Mouse (Mus musculus) left cerebral cortex, adult 11 months (tissue): ENCODE measurements at regions not wholly inside any gene's neighbourhood (a gene's known extent, or its start where the extent isn't known, plus 50 kb on each side); places are given as distances from the start of the nearest gene placed in this dataset.

Source experiments
- DNase-seq: peaks from one replicate; pipeline ENCODE4 v3.0.0; 2022; ENCODE audit warnings: low spot score

DNA sequence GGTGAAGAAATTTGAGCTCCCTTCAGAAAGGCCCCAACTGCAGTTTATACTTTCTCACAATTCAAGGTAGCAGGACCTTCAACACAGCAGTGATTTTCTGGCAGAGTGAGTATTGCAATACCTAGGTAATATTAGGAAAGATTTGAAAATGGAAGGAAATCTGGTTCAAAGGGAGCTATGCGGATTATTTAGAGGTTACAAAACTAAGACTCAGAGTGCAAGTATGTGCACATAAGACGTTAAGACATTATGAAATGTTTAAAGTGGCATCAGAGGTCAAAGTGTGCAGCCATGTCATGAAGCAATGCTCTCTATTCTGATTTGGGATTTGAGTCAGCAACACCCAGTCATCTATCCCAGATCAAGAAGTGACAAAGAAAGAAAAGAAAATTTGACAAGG is 164.6 kb downstream of the Ptn start:
- no peak for DNase-seq

GRCm38 (mm10) chr6:36644880-36645279 is 165.1 kb downstream of the Ptn start:
- DNase-seq: no peak

DNA sequence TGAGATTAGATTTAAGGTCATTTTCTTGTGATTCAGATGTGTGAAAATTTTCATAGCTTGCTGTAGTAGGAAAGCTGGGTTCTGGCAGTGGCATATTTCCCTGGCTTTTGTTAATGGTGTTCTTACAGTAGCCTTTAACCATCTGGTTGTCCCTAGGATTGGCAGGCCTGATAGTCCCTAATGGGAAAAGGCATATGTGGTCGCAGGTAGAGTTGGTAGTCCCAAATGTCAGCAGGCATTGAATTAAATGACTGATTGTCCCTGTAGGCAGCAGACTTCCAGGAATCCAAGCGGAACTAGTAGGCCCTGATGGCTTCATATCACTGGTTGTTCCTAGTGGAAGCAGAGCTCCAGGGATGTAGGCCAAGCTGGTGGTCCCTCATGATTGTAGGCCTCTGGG is 173.0 kb downstream of the Ptn start:
- DNase-seq: no peak

DNA sequence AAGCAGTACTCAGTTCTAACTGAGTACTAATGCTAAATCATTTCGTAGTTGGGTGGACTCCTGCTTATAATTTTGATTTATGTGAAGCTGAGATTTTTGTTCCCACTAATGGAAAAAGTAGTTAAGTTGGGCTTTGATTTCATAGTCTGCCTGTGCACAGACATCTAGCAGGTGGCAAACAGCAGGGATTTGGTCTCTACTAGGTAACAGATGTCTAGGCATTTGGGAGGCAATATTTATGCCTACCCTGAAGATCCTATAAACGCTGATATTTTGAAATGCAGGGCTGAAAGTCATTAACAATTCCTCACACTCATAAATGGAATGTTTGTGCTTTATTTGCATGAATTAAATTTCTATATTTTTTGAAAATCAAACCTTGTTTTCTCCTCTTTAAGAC is 182.4 kb downstream of the Ptn start:
- no peak for DNase-seq

GRCm38 (mm10) chr6:36608281-36608970 is 201.6 kb downstream of the Ptn start:
- DNase-seq: no peak

GRCm38 (mm10) chr6:36605578-36606205 is 204.3 kb downstream of the Ptn start:
- no peak for DNase-seq

DNA sequence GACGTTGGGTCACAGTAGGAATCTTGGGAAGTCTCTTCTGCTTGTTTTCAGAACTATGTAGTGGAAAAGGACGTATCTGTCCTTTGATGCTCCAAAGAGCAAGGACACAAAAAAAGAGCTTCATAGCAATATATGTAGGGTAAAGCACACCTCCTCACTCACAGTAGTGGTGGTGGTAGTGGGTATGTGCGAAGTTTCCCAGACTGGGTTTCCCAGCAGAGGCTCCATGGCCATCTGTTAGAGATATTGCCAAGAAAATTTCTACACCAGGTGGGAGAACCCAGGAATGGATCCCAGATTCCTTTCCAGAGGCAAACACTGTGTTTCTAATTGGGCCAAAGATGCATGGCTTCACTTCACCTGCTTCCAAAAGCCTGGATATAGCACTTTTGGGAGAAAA is 205.2 kb downstream of the Ptn start:
- peak; percentile 48 for DNase-seq

GRCm38 (mm10) chr6:36596574-36596973 is 208.7 kb downstream of the Chrm2 start:
- no peak for DNase-seq

DNA sequence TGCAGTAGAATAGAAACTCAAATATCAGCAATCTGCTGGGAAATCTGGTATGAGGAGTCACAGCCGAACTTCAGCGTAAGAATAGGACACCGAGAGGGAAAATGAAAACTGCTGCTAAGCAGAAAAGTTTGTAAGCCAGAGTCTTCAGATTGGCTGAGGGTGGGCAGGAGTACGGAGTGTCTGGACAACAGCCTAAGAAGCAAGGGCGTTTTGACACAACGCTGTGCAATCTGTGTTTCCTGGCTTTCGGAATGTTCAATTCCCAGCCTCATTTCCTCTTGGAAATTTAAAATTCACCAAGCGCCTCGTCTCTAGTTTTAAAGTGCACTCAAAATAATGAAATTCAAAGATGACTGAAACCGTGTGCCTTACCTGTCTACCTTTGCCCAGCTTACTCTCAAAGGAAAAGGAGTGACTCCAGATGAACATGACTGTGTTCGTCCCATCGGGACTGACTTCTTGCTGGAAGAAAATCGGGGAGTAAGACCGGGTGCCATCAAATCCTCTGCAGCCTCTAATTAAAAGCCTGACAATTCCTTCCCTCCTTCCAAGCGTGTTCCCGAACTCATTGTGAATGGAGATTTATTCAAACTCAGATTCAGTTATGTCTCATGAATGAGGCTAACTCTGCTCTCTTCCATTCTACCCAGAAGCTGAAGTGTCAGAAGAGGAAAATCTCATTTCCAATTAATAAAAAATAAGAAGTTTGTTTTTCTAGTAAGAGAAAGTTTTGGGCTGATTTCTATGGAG is 203.2 kb downstream of the Chrm2 start:
- DNase-seq: no peak

DNA sequence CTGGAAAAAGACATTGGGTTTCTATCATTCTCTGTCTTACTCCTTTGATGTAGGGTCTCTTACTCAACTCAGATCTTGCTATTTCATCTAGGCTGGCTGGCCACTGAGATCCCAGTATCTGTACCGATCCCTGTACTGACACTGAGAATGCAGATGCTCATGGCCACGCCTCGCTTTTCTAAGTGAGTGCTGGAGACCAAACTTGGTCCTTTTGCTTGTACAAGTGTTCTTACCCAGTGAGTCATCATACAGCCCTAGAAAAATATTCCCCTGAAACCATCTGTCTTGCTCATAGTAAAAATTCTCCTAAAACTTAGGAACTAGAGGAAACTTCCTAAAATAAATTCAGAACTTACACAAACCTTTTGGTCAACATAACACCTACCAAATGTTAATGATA is 193.2 kb downstream of the Chrm2 start:
- DNase-seq: no peak
